Mouse (Mus musculus): Measurements from ENCODE around the gene Rbpjl.
A peak's percentile ranks its signal among the peaks of the same experiment; 100 is the strongest.

DNA sequence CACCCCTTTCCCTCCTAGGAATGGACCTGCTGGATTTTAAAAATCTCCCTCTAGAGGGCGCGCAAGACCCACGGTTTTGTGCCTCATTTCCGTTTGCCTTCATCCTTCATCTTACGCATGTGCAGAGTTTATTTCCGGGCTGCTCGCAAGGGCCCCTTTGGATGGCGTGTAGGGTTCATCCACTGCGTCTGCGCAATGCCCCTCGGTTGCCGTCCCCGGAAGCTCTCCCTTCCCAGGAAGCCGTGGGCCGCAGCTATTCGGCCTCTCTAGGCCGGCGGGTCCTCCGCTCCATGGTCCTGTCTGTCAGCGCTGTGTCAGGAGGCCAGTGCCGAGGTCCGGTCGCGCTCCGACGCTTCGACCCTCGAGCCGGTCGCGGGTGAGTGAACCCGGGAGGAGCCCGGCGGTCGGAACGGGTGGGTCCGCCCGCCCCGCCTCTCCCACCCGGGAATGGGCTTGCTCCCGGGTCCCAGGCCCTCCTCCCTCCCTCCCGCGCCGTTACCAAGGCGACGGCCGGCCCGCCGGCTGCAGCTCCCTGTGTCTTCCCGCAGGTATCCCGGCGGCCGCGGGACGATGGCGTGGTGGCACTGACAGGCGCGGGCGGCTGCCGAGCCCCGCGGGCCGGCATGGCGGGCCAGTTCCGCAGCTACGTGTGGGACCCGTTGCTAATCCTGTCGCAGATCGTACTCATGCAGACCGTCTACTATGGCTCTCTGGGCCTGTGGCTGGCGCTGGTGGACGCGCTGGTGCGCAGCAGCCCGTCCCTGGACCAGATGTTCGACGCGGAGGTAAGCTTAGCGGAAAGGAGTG is 58.0 kb downstream of the Rbpjl start, which contains the start of gene Gm20458:
- no peak for TF ChIP-seq CTCF (IDR thresholded peaks at IDR 0.05; ENCODE audit: insufficient read depth, low read depth, low read length)
- peak; percentile 52; the same call in 1 of the 2 replicates for TF ChIP-seq POLR2A (IDR thresholded peaks at IDR 0.05; ENCODE audit: insufficient read depth, low read depth, low read length)

All from olfactory bulb, adult 2 months (tissue).